Mouse (Mus musculus) stomach, postnatal 0 days (tissue): ENCODE measurements at regions not wholly inside any gene's neighbourhood (a gene's known extent, or its start where the extent isn't known, plus 50 kb on each side); places are given as distances from the start of the nearest gene placed in this dataset.

Experiments
- ATAC-seq: fragments of 200-750 bp; cut with Nextera tagmentation; 2 replicates; pipeline ENCODE4 v1.8.0; 2017; ENCODE audit not compliant: low FRiP score, low TSS enrichment
- DNase-seq: peaks from one replicate; pipeline ENCODE4 v3.0.0-alpha.2; 2016; ENCODE audit warnings: low spot score
- H3K27ac ChIP-seq: fragments of 300-500 bp; sonication (generic); replicated peaks from 2 replicates; pipeline ENCODE4 v1.5.1; 2014; ENCODE audit warnings: mild to moderate bottlenecking, control low read depth
- H3K27me3 ChIP-seq: fragments of 300-500 bp; sonication (generic); 2 replicates; pipeline ENCODE4 v1.6.1; 2014; ENCODE audit warnings: low read length; ENCODE audit not compliant: control insufficient read depth, insufficient read depth
- H3K36me3 ChIP-seq: fragments of 300-500 bp; sonication (generic); 2 replicates; pipeline ENCODE4 v1.6.1; 2014; ENCODE audit warnings: low read length, mixed read lengths; ENCODE audit not compliant: control insufficient read depth, insufficient read depth
- H3K4me1 ChIP-seq: fragments of 300-500 bp; sonication (generic); replicated peaks from 2 replicates; pipeline ENCODE4 v1.6.1; 2014; ENCODE audit warnings: antibody characterized with exemption; ENCODE audit not compliant: control insufficient read depth, insufficient read depth
- H3K4me2 ChIP-seq: fragments of 300-500 bp; sonication (generic); replicated peaks from 2 replicates; pipeline ENCODE4 v1.6.1; 2014; ENCODE audit warnings: low read depth, mild to moderate bottlenecking, control low read depth, moderate library complexity
- H3K4me3 ChIP-seq: fragments of 300-500 bp; sonication (generic); 2 replicates; pipeline ENCODE4 v1.5.1; 2014; ENCODE audit warnings: low read depth, low read length, control low read depth
- H3K9ac ChIP-seq: fragments of 300-500 bp; sonication (generic); 2 replicates; pipeline ENCODE4 v1.6.1; 2014; ENCODE audit warnings: mild to moderate bottlenecking, low read length, control low read depth, mixed read lengths
- H3K9me3 ChIP-seq: fragments of 300-500 bp; sonication (generic); 2 replicates; pipeline ENCODE4 v1.6.1; 2016; ENCODE audit warnings: low read length; ENCODE audit not compliant: control insufficient read depth
- CTCF ChIP-seq: IDR thresholded peaks from 2 replicates; pipeline ENCODE4 v1.5.1; 2016; ENCODE audit warnings: antibody characterized with exemption, low read depth, mild to moderate bottlenecking, moderate library complexity
- EP300 ChIP-seq: optimal IDR thresholded peaks from 2 replicates; pipeline ENCODE3; 2016; ENCODE audit warnings: antibody characterized with exemption
- WGBS: fragments of 180-500 bp; shearing (Covaris S2); extraction: QIAGEN DNeasy Blood & Tissue Kit; methylation state at CpG from one replicate; pipeline ENCODE4 v1.1.7; 2014; 5-methylcytosine and 5-hydroxymethylcytosine counted together

DNA sequence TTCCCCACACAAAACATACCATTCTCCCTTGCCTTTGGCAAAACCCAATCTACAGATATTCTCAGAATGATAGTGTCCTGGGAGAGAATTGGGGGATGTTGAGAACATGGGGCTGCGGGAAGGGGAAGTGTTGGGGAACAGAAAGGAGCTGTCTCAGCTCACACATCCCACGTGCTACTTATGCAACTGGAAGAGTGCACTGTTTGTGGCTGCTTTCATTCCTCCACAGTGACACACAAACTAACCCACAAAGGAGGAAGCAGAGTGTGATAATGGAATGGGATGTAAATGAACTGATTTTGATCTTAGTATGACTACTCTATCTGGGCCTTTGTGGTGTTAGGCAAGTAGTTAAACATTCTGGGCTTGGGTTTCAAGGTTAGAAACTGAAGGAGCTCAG, 317.3 kb upstream of the Epha4 start:
- WGBS: 50% methylated on average over 2 of the region's 2 CpGs
- DNase-seq: no peak
- Histone ChIP-seq H3K4me1 (no peaks in the 10 kb centered on the region), H3K9me3 (no peaks in the 10 kb centered on the region), H3K4me2 (no peak overlapping the region), H3K36me3 (no peaks in the 10 kb centered on the region), H3K27me3 (no peaks in the 10 kb centered on the region), H3K27ac (no peak overlapping the region), H3K4me3 (no peak overlapping the region), H3K9ac (no peak overlapping the region)
- no peak for ATAC-seq
- TF ChIP-seq CTCF (no peak), EP300 (no peak)

DNA sequence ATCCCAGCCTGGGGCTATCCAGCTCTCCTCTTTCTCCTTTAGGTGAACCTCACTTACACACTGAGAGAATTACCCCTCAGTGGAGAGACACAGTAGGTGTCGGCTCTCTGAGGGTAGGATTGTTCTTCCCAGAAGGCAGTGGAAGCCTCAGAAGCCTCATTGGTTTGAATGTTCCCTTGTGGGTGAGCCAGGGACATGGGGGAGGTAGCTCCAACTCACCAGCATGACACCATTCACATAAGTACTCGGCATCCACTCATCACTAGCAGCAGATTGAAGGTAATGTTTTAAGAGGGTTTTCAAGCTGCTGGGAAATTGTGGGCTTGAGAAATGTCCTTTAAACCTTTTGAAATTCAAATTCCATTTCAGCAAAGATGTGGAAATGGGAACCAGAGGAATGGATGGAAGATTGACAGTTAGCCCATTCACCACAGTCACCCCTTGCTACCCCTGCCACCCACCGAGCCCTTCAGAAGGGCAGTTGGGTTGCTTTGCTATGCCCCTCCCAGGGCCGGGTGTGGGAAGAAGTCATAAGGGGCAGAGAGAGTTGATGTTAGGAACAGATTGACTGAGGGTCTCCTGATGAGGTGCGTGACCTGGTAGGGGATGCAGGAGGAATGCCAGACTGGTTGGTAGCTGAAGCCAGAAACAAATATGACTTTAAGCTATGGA, 310.0 kb upstream of the Epha4 start:
- 64% methylated on average over 5 of the region's 5 CpGs for WGBS
- ATAC-seq (no peak), DNase-seq (no peak)
- Histone ChIP-seq H3K27ac (no peak overlapping the region), H3K4me3 (no peak overlapping the region), H3K9me3 (no peaks in the 10 kb centered on the region), H3K27me3 (no peaks in the 10 kb centered on the region), H3K4me1 (no peaks in the 10 kb centered on the region), H3K4me2 (no peak overlapping the region), H3K9ac (no peak overlapping the region), H3K36me3 (no peaks in the 10 kb centered on the region)
- TF ChIP-seq EP300 (no peak), CTCF (no peak)

DNA sequence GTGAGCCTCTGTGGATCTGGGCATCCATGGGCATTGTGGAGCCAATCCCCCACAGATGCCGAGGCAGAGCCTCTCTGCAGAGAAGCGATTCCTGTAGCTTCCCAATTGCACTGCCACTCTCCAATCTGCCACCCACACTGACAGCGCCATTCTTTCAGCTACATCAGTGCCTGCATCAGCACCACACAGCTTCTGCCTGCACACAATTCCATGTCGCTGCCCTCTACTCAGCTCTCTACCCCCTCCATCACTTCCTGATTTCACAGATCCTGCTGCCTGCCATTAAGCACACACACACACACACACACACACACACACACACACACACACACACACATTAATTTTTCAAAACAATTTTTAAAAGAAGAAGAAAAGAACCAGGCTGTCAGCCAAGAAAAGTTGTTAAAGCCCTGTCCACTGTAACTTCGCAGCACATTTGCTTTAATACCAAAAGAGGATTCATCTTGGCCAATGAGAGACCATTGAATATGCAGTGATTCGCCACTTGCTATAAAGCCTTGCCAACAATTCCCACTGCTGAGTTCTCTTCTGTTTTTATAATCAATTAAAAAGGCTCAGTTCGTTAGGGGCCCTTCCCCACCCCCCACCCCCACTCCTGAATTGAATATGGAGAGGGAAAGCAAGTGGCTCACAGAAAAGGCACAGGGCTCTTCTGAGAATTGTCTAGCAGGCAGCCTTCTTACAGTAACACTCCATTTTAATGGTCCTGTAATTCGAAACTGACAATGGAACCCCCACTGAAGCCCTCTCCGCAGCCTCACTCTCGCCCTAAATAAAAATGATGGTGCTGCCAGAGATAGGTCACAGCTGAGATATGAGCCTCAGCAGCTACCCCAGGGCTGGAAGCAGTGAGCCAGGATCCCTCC, 309.2 kb upstream of the Epha4 start:
- Histone ChIP-seq H3K4me3 (no peak overlapping the region), H3K4me2 (no peak overlapping the region), H3K9ac (no peak overlapping the region), H3K36me3 (no peaks in the 10 kb centered on the region), H3K27me3 (no peaks in the 10 kb centered on the region), H3K27ac (no peak overlapping the region), H3K4me1 (no peaks in the 10 kb centered on the region), H3K9me3 (no peaks in the 10 kb centered on the region)
- ATAC-seq (no peak), DNase-seq (no peak)
- TF ChIP-seq CTCF (no peak), EP300 (no peak)
- WGBS: 33% methylated on average over 10 of the region's 10 CpGs

DNA sequence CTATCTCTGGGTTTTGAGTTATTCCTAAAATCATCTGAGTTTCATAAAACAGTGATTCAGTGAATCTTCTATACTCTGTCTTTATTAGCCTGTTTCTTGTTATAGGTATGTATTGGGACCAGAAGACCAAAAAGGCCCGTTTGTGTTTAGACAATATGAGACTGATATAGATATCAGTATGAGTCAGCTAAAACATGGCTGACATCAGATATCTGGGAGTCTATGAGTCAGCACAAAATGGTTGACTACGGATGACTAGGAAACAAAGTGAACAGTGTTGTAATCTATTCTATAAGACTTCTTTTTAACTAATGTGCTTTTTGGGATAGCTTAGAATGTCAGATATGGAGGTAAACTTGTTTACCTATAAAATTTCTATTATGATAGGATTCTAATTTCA, 305.2 kb upstream of the Epha4 start:
- Histone ChIP-seq H3K4me3 (no peak overlapping the region), H3K4me1 (no peaks in the 10 kb centered on the region), H3K27me3 (no peaks in the 10 kb centered on the region), H3K4me2 (no peak overlapping the region), H3K36me3 (no peaks in the 10 kb centered on the region), H3K27ac (no peak overlapping the region), H3K9ac (no peak overlapping the region), H3K9me3 (no peaks in the 10 kb centered on the region)
- 74% methylated on average over 2 of the region's 2 CpGs for WGBS
- ATAC-seq (no peak), DNase-seq (no peak)
- TF ChIP-seq EP300 (no peak), CTCF (no peak)

DNA sequence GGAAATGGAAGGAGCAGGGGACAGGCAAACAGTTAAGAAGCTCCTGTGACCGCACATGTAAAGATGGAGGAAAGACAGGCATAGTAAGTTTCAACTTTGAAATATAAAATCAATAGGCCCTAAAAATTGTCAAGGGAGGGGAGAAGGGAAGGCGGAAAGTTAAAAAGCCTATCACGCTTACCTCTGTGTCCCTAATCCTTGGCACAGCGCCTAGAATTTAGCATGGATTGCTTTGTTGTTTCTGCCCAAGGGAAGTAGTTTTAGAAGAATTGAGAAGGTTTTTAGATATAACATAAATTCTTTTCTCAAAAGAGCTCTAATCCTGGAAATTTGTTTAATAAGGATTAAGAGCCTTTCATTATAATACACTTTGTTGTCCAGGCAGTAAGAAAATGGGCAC, 300.6 kb upstream of the Epha4 start:
- 65% methylated on average over 4 of the region's 4 CpGs for WGBS
- DNase-seq: no peak
- H3K9me3 ChIP-seq: no peaks in the 10 kb centered on the region
- H3K4me1 ChIP-seq: no peaks in the 10 kb centered on the region
- no peak overlapping the region for H3K9ac ChIP-seq
- no peak overlapping the region for H3K4me3 ChIP-seq
- H3K36me3 ChIP-seq: no peaks in the 10 kb centered on the region
- no peak overlapping the region for H3K4me2 ChIP-seq
- no peak for ATAC-seq
- TF ChIP-seq CTCF: no peak
- TF ChIP-seq EP300: no peak
- no peak overlapping the region for H3K27ac ChIP-seq
- H3K27me3 ChIP-seq: no peaks in the 10 kb centered on the region

DNA sequence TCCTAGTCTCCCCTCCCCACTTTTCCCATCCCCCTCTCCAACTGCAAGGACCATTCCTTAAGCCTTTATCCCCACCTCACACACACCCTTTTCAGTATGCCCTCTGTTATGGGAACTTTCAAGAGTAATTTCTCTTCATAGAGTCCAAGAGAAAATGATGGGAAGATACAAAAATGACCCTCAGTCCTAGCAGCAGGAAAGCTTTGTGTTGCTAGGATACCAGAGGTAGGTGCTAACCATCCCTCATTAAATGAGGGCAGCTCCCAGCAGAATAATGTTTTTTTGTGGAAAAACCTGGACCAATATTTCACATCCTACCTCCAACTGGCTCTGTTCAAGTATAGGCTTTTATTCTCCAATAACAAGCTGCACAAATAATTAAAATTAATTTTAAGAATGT, 296.7 kb upstream of the Epha4 start:
- H3K4me3 ChIP-seq: no peak overlapping the region
- DNase-seq (no peak), ATAC-seq (no peak)
- no peaks in the 10 kb centered on the region for H3K9me3 ChIP-seq
- TF ChIP-seq CTCF: no peak
- no peak for TF ChIP-seq EP300
- no peak overlapping the region for H3K4me2 ChIP-seq
- H3K9ac ChIP-seq: no peak overlapping the region
- no peak overlapping the region for H3K27ac ChIP-seq
- H3K27me3 ChIP-seq: no peaks in the 10 kb centered on the region
- no peaks in the 10 kb centered on the region for H3K4me1 ChIP-seq
- no peaks in the 10 kb centered on the region for H3K36me3 ChIP-seq
